Mouse (Mus musculus) testis, adult 2 months (tissue): Measurements from ENCODE around the gene Pagr1a.

ENCODE experiments used
- CTCF ChIP-seq: fragments of 200-500 bp; IDR thresholded peaks from 2 replicates; pipeline ENCODE4 v1.5.1; 2012; ENCODE audit warnings: low read depth, mild to moderate bottlenecking, inconsistent platforms, low read length, moderate library complexity; ENCODE audit not compliant: control insufficient read depth, insufficient read depth, insufficient replicate concordance
- POLR2A ChIP-seq: fragments of 200-500 bp; IDR thresholded peaks from 2 replicates; pipeline ENCODE4 v1.6.1; 2012; ENCODE audit warnings: low read depth, mild to moderate bottlenecking, inconsistent platforms, low read length, moderate library complexity; ENCODE audit not compliant: control insufficient read depth

DNA sequence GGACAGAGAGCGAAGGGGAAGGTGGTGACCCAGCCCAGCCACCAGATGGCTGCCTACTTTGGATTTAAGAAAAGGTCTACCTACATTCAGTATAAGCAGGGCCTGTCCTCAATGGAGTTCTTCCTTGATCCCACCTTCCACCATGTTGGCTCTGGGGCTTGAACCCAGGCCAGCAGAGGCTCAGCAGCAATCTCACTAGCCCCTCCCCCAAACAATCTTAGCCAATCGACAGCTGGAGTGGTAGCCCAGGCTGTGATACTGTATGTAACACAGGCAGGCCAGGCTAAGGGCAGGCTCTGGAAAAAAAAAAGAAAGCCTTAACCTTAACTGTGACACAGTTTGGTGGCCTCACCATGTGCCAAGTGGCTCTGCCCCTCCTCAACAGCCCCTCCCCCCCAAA is 5.4 kb downstream of the Pagr1a start:
- TF ChIP-seq POLR2A: no peak
- TF ChIP-seq CTCF: no peak
